Mouse (Mus musculus) embryo, embryonic 11.5 days (tissue): ENCODE data around the gene Pid1.

Source experiments
- DNase-seq: peaks from one replicate; pipeline ENCODE4 v3.0.0-alpha.2; 2012; ENCODE audit warnings: low read depth, low spot score

Gene Pid1

DNA sequence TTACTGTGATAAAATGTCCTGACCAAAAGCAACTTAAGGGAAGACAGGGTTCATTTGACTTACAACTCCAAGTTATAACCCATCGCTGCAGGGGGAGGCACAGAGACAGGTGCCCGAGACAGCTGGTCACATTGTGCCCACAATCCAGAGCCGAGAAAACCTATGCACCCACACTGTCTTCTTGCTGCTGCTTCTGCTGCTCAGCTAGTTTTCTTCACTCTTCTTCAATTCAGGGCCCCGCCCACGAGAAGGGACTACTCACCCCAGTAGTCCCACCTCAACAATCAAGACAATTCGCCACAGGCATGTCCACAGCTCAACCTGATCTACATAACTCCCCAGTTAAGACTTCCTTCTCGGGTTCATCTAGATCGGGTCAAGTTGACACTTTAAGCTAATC lies at the start of gene Pid1:
Gene Pid1 (minus strand): TSS at position 214 of the 400 bp plus-strand sequence.
- DNase-seq = no peak

DNA sequence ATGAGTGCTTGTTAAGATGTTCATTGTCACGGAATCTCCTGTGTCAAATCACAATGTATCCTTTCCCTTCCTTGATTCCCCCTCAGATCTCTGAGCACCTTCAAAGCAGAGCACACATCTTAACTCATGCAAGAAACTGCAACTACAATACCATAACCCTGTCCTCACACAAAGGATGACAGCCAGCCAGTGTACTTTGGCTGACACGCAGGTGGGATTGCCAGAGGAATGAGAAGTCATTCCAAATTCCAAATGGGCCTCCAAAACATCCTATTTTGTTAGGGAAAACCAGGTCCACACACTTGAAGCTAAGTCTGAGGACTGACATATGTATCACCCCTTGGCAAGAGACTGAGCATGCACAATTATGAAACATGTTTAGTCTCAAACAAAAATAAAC lies 45.5 kb upstream of the Pid1 start:
- DNase-seq = no peak

DNA sequence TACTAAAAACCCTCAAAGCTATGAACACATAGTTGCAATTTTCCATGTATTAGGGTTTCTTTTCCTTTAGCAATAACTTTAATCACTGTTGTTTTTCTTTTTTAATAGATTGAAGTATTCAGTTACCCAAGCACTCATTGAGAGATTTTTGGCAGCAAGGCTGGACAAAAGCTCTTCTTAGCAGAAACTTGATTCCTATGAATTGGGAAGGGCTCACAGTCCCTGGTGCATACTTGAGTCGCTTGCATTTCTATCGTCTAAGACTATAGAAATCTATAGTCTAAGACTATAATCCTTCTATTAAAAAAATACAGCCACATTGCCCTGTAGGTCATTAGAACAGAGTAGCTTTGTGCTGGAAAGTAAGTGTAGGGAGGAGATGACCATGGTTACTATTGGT lies 44.9 kb upstream of the Pid1 start:
- DNase-seq = no peak

DNA sequence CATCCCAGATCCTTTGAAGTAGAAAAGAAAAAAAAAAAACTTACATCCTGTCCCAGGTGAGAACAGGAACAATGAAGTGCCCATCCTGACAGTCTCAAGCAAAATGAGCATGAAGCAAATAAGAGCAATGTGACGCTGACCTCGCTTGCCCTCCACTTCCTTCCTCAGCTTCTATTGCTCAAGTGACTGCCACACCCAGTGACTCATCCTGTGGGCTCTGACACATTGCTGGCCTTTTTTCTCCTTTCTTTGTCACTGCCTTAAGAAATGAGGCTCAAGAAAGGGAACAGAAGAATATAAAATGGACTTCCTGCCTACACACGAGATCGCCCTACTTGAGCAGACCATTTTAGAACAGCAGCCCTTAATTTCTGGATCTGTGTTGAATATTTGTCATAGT lies 42.9 kb upstream of the Pid1 start:
- DNase-seq = no peak

DNA sequence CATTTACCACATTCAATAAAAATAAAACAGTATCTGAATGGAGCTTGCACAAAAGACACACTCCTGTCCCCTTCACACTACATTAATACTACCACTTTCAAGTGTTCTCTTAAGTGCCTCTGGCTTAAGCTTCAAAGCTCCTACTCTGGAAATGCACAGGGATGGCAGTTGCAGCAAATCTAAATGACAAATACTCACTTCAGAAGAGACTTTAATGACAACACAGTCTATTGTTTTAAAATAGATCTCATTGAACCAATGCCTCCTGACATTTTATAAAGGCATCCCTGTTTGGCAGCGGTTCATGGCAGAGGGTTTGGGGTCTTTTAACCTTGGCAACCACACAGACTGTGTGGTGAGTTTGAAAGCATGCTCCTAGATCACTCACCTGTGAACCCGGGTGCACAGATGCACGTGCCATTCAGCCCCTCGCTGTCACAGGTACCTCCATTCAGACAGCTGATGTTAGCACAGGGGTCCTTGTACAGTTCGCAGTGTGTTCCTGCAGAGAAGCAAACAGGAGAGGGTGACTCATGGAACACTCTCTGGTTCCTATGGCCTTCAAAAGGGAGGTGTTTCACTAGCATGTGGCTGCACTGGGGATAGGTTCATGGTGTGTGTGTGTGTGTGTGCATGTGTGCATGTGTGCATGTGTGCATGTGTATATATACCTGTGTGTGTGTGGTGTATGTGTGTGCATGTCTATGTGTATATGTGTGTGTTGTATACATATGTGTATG lies 41.7 kb upstream of the Pid1 start:
- DNase-seq = no peak

DNA sequence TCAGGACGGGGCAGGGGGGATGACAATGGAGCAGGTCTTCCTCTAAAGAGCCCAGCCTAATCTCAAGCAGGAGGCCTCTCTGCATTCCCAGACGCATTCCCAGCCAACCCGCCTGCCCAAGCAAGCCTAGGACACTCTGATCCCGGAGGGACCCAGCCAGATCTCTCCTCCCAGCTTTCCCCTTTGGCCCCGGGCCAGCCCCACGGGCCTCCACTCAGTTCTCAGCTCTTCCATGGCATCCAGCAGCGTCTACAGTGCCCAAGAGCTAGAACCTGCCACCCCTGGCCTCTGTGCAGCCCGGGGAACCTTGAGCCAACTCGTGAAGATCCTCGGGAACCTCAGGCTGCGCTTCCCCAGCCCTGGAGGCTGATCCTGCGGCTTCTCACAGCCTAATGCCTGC lies 40.9 kb upstream of the Pid1 start:
- no peak for DNase-seq

DNA sequence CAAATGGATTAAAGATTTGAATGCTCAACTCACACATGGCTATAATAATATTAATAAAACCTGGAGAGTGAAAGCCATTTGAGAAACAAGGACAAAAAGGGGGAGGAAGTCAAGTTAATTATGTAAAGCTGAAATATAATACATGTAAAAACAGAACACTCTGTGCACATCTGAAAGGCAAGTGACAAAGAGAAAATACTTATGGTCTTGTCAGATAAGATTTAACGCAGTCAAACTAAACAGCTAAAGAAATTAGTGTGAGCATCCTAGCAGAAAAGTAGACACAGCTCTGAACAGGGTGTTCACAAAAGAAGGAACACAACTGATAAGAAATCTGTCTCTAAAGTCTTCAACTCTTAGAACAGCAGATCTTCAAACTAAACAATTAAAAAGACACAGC lies 38.2 kb upstream of the Pid1 start:
- DNase-seq = no peak

DNA sequence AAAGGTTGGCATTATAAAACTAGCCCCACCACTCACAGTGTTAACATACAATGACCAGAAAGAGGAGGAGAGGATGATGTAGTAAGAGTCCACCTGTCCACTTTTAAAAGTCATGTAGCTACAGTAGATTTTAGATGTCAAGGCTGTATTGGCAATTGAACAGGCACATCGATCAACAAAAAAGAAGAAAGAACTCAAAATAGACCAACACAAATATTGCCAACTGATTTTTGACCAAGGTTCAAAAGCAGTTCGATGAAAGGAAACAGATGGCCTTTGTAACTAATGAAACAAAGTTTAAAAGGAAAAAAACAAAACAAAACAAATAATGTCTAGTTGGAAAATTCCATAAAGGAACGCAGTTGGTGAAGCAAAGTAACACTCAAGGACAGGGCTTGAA lies 35.7 kb upstream of the Pid1 start:
- no peak for DNase-seq

DNA sequence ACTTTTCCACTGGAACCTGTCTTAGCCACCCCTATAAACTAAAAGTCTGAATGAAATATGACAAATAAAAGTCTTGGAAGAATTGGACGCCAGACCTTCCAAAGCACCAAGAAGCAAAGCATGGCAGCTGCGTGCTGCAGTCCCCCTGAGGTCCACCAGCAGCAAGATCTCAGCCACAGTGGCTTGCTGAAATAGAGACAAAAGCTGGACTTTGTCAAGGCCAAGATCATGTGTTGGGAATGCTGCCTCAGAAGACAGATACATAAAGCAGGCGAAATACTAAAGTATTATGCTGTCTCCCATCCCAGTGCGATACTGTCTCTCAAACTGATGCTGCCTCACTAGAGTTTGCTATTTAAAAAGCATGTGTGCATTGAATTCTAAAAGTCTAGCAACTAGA lies 35.1 kb upstream of the Pid1 start:
- no peak for DNase-seq

DNA sequence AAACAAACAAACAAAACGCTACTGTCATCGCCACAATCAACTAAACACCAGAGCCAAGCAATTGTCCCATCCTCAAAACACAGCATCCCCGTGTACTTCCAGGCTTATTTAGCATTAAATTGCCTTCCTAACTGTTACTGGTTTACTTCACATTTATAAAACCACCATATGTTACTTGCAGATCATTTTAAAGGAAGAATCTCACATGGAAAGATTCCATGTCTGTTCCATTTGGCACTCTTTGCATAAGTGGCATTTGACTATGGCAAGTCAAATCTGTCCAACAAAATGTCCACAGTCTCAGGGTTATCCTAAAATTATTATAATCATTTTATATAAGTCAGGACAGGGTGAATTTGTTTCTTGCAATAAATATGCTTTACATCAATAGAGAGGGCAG lies 32.8 kb upstream of the Pid1 start:
- DNase-seq = no peak

DNA sequence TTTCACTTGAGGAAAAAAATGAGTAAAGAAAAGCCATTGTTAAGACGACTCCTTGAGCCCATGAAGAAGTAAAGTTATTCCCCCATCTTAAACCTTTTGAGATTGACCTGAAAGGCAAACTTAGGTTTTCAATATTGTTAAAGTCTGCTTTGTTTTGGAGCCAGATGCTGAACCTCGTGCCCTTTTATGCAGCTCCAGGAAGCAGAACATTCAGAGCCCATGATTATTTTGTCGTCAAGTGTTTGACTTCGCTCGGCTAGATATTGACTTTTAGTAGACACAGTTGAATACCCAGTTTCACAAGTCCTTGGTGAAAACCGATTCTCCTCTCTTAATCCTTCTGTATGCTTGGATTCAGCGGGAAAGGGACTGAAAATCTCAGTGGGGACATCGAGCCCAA lies 31.9 kb upstream of the Pid1 start:
- no peak for DNase-seq

DNA sequence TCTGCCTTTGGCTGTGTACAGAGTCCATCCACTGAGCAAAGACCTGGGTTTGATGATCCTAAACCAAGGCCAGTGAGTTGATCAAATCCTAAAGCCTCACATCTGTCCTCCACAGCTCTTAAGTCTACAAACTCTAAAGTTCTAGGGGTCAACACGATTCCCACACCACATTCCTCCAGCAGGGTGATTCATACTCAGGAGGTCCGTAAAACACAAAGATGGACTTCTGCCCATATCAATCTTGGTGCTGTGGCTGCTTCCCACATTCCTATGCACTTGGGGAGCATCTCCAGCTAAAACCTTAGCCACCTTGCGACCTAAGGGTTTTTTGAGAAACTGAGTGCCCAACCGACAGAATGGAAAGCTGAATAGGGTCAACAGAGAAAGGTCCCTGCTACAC lies 27.0 kb upstream of the Pid1 start:
- DNase-seq = no peak

DNA sequence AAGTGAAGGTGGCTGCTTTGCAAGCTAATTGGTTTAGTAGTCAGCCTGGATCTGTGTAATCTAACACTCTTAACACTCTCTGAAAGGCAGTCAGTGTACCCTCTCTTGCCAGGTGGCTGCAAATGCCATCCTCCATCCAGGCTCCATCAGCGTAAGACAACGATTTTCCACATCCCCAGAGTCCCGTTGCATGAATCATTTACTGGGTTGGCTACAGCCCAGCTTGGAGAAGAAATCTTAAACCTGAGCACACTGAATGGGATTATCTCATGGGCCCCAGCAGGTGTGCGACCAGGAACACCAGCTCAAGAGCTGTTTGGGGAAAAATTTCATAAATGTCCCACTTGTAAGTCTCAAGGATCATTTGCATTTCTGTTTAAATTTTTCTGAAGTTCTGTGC lies 23.6 kb upstream of the Pid1 start:
- DNase-seq = no peak

DNA sequence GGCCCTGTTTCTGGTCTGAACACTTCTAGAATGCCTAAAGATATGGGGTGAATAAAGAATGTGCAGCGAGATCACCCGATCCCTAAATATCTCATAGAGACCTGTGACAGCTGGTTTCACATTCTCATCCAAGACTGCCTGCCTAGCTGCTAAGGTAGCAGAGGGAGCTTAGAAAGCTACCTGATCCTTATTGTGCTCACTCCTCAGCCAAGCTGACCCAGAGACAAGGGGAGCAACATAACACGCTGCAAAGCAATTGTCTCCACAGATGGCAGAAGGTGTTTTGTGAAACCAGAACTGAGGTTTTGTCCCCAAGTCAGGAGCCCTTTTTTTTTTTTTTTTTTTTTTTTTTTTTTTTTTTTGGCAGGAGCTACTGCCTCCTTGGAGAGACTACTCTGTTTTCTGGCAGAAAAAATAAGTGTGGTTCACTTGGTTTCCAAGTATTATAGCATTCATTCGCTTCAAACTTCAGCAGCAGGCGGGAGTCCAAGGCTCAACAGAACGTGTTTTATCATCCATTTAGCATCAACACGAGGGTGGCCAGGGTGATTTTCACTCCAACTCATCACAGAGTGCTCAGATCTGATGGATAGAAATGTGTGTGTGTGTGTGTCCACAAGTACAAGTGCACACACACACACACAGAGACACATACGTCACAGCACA lies 22.6 kb upstream of the Pid1 start:
- DNase-seq = no peak

DNA sequence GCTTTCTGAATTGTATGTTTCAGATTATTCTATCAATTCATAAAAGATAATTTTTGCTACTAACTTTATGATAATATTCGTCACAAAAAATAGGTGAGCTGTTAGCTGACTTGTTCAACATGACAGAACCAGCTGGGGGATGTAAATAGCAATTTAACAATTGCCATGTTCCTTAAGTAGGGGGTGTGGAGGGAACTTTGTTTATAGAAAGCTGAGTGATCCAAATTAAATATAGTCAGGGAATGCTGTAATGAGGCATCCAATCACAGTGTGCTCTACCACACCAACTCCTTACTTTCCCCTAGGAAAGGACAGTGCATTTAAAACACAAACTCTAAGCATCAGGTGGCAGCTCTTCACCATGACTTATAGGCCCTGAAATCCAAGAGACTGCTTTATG lies 18.7 kb upstream of the Pid1 start:
- no peak for DNase-seq

DNA sequence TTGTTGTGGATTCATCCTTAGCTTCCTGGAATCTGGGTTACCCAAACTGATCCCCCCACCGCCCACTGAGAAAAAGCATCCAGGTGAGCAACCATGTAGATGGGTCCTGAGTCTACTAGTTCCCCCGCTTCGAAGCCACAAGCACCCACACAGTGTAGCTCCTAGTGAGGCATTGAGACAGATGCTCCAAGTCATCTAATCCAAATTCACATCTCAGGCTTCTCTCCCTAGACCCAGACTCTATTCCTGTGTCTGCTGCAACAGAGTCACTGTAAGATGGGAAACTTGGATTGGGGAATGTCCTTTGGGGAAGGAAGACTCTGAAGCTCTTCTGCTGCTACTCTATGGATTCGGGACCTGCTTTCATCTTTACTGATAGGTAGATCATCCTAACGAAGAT lies 18.1 kb upstream of the Pid1 start:
- DNase-seq = no peak

DNA sequence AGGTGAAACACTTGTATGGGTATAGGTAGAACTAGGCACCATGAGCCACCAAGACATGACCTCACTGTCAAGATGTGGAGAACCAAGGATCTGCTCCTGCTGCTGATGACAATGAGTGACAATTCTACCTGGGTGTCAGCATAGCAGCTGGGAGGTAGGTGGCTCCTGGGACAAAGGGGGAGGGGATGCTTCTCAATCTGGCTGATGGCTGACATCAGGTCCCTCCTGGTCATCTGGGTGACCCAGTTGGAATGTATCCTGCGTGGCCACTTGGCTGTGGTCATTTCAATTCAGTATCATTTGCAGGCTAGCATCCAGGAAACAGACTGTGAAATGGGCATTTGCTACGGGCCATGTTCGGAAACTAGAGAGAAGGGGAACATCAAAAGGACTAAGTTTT lies 16.9 kb upstream of the Pid1 start:
- DNase-seq = no peak

DNA sequence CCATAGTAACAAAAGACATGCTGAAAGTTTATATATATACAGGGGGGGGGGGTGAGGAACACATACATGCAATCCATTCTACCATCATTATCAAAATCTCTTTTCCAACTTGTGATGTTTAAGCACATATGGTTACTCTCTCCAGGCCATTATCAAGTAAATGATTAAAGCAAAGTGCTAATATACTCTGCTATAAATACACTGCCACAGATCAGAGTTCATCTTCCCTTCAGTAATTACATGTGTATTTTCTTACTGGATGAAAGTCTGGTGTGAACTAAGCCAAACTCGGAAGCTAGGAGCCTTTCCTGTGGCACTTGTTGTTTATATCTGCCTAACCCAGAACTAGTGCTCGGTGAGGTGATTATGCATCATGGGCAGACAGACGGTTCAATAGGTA lies 3.8 kb upstream of the Pid1 start:
- DNase-seq = no peak

DNA sequence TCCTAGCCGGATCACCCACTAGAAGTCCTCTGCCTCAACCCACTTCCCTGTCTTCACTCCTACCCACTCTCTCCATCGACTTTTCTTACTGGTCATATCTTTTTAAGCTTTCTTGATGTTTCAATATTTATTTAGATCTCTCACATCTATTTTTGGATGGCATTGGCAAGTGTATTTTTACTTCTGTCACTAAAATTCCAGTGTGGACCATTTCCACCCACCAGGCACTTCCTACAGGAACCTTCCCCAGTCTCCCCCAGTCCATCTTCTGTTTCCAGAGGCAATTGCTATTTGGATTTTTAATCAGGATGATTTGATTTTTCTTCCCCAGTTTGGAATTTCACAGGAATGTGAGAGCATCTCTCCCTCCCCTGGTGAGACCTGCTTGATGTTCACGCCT lies 2.6 kb upstream of the Pid1 start:
- DNase-seq = no peak

DNA sequence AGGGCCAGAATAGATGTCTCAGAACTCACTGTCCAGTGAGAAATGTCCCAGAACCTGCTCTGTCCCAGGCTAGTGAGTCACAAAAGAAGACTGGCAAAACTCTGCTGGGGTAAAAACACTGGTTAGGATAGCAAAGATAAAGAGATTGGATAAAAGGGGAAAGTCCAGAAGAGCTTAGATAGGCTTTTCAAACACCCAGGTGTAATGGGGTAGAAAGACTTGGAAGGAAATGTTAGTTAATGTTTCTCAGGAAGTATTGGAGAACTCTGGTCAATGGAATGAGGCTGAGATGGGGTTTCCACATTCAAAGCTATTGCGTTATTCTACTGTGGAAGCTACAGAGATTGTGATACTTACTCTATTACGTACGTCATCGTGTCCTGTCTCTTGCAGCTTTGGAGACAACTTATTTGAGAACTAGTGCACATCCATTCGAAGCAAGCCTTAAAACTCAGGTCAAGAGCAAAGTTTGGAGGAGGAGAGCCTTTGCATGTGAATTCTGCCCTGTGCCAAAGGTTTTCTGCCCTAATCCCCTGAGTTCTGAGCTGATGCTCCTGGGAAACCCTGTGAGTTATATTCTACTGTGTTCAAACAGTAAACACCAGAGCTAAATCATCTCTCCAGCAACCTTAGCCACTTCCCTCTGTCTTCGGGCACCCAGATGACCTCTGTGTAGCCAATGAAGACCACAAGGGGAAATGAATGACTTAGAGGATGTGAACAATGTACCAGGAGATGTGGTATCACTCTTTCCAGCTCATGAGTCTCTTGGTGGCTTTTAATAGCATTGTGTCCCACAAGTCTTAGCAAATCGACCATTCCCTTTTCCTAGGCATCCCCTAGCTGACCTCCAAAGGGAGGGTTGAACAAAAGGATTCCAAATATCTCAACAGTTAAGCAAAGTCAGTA lies 1.0 kb downstream of the Pid1 start:
- no peak for DNase-seq

DNA sequence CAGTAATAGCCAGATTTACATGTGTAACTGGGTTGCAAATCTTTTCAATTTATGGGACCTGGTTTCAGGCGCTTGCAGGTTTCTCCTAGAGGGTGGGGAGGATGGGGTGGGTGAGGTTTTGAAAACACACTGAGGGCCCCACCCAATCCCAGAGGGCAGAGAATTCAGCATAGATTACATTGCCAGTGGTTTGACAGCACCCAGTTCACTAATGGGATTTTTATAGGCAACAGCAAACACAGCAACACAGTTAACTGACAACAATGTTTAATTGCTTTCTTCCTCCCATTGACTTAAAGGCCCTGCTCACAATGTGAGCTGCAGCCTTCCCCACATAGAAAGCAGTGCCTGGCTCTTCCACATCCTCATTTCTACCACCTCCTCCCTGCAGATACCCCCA lies 1.8 kb downstream of the Pid1 start:
- DNase-seq = no peak

DNA sequence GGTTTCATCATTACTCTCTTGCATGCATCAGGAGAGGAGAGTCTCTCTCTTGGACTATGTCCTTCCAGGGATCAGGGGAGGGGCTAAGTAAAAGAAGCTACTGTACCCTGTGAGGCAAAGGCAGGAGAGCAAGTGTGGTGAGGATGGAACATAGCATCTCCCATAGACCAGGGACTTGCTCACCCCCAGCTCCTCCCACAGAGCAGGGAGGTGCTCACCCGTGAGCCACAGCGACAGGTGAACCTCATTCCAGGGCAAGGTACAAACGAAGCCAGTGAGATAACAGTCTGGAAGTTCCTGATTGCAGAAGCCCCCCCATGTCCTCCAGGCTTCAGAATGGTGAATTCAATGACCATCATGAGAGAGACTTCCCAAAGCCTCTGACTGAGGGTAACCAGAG lies 2.6 kb downstream of the Pid1 start:
- DNase-seq = no peak
